Mouse (Mus musculus) cerebellum, postnatal 25 days (tissue): ENCODE results near the gene Rhox13.

Source experiments
- DNase-seq, 2 experiments: peaks; one replicate each; pipeline ENCODE4 v3.0.0; 2021; ENCODE audit warnings: mixed read lengths in 2 of 2

Gene Rhox13

DNA sequence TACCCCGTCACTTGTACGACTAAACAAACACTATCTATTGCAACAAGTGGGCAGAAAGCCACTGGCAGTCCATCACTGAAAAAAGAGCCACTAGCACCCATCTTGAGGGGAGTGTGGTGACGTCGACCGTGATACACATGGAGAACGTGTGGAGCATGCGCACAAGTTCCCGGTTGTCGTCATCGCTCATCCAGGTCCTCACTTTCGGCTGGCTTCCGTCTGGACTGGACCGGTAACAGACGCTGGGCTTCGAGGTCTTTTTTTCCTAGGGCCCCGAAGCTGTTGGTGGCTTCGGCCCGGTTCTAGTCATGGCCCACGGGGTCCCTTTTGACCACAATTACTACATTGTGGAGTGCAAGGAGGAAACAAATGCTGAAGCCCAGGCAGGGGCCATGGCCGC lies at the start of gene Rhox13:
Gene Rhox13, plus strand, starts transcription at position 238 of the 400 bp plus-strand sequence.
- DNase-seq: no peak

DNA sequence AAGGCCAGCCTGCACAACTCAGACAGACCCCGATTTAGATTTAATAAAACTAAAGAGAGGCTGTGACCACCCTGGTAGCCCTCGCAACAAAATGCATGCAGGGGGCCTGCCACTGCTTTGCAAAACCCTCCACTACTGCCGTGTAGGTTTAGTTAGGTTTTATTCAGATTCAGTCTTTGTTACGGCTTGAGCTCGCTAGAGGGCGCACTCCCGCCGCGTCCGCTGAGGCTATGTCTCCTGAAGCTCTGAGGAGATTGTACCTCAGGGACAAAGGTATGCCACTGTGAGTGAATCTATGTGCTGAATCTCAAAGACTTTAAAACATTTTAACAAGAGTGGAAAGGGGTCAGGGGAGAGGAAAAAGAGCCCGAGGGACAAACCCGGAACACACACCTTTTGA lies 36.8 kb upstream of the Rhox13 start:
- DNase-seq: peak; percentile 47 to 72

DNA sequence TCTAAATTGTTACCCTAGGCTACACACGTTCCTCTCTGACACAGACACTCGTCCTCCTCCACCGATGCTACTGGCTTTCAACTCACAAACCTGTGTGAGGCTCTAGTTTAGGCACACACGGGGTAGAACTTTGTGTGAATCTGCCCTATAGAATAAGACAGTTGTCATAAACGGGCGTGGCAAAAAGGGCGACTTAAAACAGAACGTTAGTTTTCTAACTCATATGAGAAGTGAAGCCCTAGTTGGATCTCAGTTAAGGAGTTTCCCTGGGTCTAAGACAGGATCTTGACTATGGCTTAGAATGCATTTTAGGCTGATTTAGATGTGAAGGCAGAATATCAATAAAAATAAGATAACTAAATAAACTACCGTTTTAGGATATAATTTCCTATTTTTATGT lies 36.0 kb upstream of the Rhox13 start, which contains the start of gene Rhox11:
Gene Rhox11, minus strand, starts transcription at position 101 of the 400 bp plus-strand sequence.
- no peak for DNase-seq

DNA sequence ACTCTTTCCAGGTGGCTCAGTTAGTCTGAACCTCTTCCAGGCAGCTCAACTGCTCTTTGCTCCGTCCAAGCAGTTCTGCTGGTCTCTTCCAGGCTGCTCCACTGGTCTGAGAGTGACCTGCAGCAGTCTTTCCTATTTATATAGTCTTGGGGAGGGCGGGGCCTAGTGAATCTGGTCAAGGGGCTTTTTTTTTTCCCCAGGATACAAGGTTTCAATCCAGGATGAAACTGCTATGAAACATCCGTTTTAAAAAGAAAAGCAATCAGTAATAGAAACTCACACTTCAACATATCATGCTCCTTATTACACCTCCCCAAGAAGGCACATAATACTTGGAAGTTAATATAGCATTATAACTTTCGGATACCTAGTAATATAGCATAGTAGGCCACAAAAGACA lies 10.2 kb upstream of the Rhox13 start, which contains the start of gene Rhox12:
Gene Rhox12, minus strand, starts transcription at position 101 of the 400 bp plus-strand sequence.
- DNase-seq: no peak

DNA sequence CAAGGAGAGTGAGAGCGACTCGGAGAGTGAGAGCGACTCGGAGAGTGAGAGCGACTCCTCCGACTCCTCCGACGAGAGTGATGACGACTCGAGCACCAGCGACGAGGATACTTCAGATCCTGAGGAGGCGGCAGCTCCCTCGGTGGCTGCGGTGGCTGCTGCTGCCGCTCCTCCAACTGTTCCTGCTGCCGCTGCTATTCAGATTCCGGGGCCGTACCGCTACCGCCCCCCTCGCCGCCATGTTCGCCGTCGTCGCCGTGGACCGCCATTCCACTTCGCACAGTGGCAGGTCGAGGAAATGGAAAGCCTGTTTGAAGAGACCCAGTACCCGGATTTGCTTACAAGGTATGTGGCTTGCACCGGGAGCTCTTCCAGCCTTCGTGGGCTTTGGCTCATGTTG lies 459 bp downstream of the Rhox13 start:
- no peak for DNase-seq

DNA sequence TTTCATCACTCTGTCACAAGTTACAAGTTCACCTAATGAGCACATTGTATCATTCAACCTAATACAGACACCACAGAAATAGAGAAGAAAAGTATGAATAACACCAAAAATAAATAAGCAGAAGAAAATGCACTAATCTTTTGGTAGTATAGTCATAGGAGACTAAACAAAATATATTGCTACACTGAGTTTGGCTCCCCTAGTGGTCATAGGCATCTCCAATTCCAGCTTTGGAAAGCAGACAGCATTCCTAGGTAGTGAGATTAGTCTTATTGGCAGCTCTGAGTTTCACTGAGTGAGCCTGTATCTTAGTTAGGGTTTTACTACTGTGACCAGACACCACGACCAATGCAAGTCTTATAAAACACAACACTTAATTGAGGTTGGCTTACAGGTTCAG lies 38.1 kb downstream of the Rhox13 start:
- DNase-seq: no peak

DNA sequence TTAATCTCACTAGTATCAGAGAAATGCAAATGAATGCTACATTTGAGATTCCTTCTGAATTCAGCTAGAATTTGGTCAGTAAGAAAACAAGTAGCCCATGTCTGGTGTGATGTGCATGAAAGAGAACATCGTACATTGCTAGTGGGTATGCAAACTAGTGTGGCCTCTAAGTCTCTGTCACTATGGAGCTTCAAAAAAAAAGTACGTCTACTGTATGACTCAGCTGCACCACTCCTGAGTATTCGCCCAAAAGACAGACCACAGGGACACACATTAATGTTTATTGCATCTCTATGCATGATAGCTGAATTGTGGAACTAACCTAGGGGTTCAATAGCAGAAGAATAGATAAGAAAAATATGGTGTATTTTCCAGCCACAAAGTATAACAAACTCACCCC lies 44.3 kb downstream of the Rhox13 start:
- no peak for DNase-seq

DNA sequence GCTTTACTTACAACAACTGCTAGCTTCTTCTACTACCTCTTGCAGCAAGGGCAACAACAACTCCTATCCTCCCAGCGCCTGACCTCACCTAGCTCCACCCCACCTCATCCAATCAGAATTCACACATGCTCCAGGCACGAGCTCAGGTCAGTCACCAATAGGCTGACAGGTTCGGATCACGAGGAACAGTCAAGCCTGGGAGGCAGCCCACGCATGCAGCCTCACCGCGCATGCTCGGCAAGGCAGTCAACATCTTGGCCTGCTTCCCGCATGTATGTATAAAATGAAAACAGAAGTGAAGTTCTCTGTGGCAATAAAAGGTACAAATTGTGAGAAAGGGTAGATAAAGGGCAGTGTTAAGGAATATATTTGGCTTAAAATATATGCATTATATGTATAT lies 45.0 kb downstream of the Rhox13 start:
- no peak for DNase-seq

DNA sequence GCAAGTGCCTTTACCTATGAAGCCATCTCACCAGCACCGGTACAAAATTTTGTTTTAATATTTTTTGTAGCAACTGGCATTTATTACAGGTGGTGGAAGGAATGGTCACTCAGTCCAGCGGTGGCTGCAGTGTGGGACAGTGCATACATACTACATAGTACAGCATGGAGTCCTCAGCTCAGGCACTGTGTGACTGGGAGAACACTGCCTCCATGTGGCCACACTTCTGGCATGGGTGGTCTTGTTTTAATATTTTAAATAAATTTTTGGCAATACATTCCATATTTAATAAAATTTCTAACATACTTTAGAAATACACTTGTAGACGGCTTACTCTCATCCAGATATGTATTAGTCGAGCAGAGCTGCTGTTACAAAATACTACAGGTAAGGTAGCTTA lies 45.6 kb downstream of the Rhox13 start:
- DNase-seq: no peak
